Mouse (Mus musculus) forebrain, embryonic 13.5 days (tissue): ENCODE measurements at regions not wholly inside any gene's neighbourhood (a gene's known extent, or its start where the extent isn't known, plus 50 kb on each side); places are given as distances from the start of the nearest gene placed in this dataset.

ENCODE experiments used
- ATAC-seq: fragments of 200-750 bp; cut with Nextera tagmentation; 2 replicates; pipeline ENCODE4 v1.8.0; 2017
- H3K27ac ChIP-seq: fragments of 300-500 bp; sonication (generic); 2 replicates; pipeline ENCODE4 v1.5.1; 2015; ENCODE audit warnings: inconsistent platforms, mild to moderate bottlenecking, moderate library complexity
- H3K27me3 ChIP-seq: fragments of 300-500 bp; sonication (generic); 2 replicates; pipeline ENCODE4 v1.6.1; 2015; ENCODE audit warnings: mild to moderate bottlenecking, inconsistent platforms
- H3K36me3 ChIP-seq: fragments of 300-500 bp; sonication (generic); 2 replicates; pipeline ENCODE4 v1.6.1; 2015; ENCODE audit warnings: mild to moderate bottlenecking, inconsistent platforms; ENCODE audit not compliant: poor library complexity, severe bottlenecking
- H3K4me1 ChIP-seq: fragments of 300-500 bp; sonication (generic); 2 replicates; pipeline ENCODE4 v1.6.1; 2015; ENCODE audit warnings: inconsistent platforms
- H3K4me2 ChIP-seq: fragments of 300-500 bp; sonication (generic); 2 replicates; pipeline ENCODE4 v1.6.1; 2015; ENCODE audit warnings: inconsistent platforms, mild to moderate bottlenecking, moderate library complexity
- H3K4me3 ChIP-seq: fragments of 300-500 bp; sonication (generic); 2 replicates; pipeline ENCODE4 v1.5.1; 2015; ENCODE audit warnings: mild to moderate bottlenecking, inconsistent platforms
- H3K9ac ChIP-seq: fragments of 300-500 bp; sonication (generic); 2 replicates; pipeline ENCODE4 v1.6.1; 2015; ENCODE audit warnings: mild to moderate bottlenecking, inconsistent platforms
- H3K9me3 ChIP-seq: fragments of 300-500 bp; sonication (generic); replicated peaks from 2 replicates; pipeline ENCODE4 v1.6.1; 2016; ENCODE audit warnings: inconsistent platforms
- WGBS: fragments of 180-500 bp; shearing (Covaris S2); methylation state at CpG from one replicate; pipeline ENCODE4 v1.1.7; 2015; 5-methylcytosine and 5-hydroxymethylcytosine counted together

DNA sequence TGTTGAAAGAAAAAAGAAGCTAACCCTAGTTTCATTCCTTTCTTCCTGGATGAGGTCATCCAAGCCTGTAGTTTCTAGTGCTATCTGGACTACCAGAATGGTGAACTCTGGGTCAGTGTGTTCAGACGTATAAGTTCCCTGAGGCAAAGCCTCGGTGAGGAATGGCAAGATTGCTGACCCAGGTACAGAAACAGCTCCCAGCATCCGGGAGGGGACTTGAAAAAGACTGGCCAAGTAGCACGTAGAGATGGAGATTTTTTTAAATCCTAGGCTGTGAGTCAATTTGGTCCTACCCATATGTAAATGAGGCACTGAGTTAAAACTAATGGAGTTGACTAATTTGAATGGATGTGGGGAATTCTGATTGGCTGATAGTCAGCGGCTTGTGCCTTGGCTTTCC lies 55.0 kb upstream of the Gm11084 start:
- H3K4me1 ChIP-seq = peaks cover 12% of the 10 kb centered on the region
- no peaks in the 10 kb centered on the region for H3K36me3 ChIP-seq
- no peak overlapping the region for H3K4me2 ChIP-seq
- H3K27me3 ChIP-seq = peaks cover 8% of the 10 kb centered on the region; the same call in 1 of the 2 replicates
- no peaks in the 10 kb centered on the region for H3K9me3 ChIP-seq
- no peak overlapping the region for H3K27ac ChIP-seq
- H3K9ac ChIP-seq = no peak overlapping the region
- ATAC-seq = no peak
- 33% methylated on average over 5 of the region's 5 CpGs for WGBS
- no peak overlapping the region for H3K4me3 ChIP-seq

DNA sequence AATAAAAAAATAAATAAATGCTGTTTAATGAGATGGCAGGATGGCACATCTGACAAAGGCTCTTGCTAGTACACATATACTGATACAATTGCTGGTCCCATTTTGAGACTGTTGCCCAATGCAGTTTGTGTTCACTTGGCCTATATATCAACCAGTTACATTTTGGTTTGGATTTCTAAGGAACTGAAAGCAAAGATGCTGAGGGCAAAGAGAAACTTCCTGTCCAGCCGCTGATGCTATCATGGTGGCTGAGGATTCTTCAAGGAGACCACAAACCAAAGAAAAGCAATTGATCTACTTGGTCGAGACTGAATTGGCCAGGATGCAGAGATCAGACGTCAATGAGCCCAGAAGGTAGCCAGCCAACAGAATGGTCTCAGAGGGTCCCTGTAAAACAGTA lies 53.5 kb upstream of the Gm11084 start:
- H3K27me3 ChIP-seq = peaks cover 8% of the 10 kb centered on the region; the same call in 1 of the 2 replicates
- no peak overlapping the region for H3K27ac ChIP-seq
- H3K36me3 ChIP-seq = no peaks in the 10 kb centered on the region
- H3K9ac ChIP-seq = no peak overlapping the region
- H3K4me2 ChIP-seq = no peak overlapping the region
- no peak for ATAC-seq
- no peak overlapping the region for H3K4me3 ChIP-seq
- peaks cover 8% of the 10 kb centered on the region; the same call in 1 of the 2 replicates for H3K4me1 ChIP-seq
- 88% methylated on average over 3 of the region's 3 CpGs for WGBS
- H3K9me3 ChIP-seq = no peaks in the 10 kb centered on the region

DNA sequence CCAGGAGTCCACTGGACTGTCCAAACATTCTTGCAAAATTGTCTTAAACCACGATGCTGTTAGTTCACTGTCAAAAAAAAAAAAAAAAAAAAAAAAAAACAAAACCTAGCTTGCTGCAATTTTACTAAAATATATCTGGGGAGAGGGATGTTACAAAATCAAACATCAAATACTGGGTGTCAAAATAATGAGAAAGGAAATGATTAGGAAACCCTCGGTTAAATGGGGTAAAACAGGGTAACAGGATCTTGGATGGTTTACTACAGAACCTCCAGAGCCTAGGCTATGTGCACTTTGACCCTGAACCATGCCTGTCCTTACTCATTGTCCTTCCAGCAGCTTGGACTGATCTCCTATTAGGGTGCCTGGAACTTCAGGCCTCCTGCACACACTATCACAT lies 52.8 kb upstream of the Gm11084 start:
- Histone ChIP-seq H3K9me3 (no peaks in the 10 kb centered on the region), H3K9ac (no peak overlapping the region), H3K36me3 (no peaks in the 10 kb centered on the region), H3K4me2 (no peak overlapping the region), H3K4me3 (no peak overlapping the region), H3K27ac (no peak overlapping the region), H3K4me1 (peaks cover 8% of the 10 kb centered on the region; the same call in 1 of the 2 replicates), H3K27me3 (peaks cover 8% of the 10 kb centered on the region; the same call in 1 of the 2 replicates)
- 84% methylated on average over 2 of the region's 2 CpGs for WGBS
- ATAC-seq = no peak

DNA sequence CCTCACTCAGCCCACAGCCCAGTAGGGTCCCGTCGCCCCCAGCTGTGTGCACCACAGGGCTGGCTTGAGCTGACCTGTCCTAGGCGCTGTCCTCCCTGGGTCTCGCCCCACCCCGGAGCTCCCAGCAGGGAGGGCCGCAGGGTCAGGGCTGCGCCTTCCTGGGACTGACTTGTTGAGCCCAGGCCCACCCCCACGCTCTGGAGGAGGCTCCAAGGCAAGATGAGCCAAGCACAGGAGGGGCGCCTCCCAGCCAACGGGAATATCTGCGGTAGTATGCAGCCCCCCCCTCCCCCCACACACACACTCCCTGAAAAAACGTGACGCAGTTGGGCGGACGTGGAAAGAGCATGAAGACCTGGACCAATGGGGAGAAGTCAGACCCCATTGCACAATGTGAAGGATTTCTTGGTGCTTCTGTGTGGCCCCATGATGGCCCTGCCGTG lies 51.8 kb upstream of the Gm11084 start:
- H3K27ac ChIP-seq = no peak overlapping the region
- no peaks in the 10 kb centered on the region for H3K36me3 ChIP-seq
- H3K9me3 ChIP-seq = no peaks in the 10 kb centered on the region
- 17% methylated on average over 16 of the region's 16 CpGs for WGBS
- peak overlapping the region; percentile 43 for H3K4me2 ChIP-seq
- H3K4me1 ChIP-seq = peaks cover 8% of the 10 kb centered on the region; the same call in 1 of the 2 replicates
- no peak overlapping the region for H3K4me3 ChIP-seq
- H3K27me3 ChIP-seq = peaks cover 8% of the 10 kb centered on the region; the same call in 1 of the 2 replicates
- no peak for ATAC-seq
- no peak overlapping the region for H3K9ac ChIP-seq

DNA sequence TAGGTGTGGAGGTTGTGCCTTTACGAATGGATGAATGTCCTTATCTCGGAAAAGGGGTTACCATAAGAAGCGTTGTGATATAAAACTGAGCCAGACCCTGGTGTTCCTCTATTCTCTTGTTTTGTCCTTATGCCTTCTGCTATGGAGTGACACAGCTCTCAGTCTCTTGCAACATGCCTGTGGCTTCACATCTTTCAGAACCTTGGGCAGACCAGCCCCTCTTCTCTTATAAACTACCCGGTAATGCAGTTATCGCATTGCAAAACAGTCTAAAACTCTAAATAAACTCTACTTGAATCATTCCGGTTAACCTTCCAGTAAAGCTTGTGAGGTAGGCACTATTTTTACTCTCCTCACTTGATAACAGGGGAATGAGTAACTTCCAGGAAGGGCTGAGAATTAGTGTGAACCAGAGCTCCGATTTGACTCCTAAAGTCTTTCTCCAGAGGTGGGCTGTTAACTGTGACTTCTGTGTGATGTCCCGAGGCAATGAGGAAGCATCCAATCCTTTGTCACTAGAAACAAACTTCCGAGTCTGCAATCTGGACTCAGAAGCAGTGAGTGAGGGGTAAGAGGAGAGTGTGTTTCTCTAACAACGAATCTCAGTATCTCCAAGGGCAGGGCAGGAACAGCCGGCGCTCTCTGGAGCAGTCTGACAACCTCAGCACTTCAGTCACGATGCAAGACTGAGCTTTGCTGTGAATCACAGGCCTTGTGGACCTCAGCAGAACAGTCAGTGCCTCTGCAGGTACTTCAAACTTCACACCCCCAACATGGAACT lies 50.9 kb upstream of the Gm11084 start:
- Histone ChIP-seq H3K36me3 (no peaks in the 10 kb centered on the region), H3K4me2 (no peak overlapping the region), H3K27me3 (peaks cover 8% of the 10 kb centered on the region; the same call in 1 of the 2 replicates), H3K9ac (no peak overlapping the region), H3K4me1 (peaks cover 8% of the 10 kb centered on the region; the same call in 1 of the 2 replicates), H3K27ac (no peak overlapping the region), H3K4me3 (no peak overlapping the region), H3K9me3 (no peaks in the 10 kb centered on the region)
- WGBS = 70% methylated on average over 13 of the region's 13 CpGs
- no peak for ATAC-seq
